Mouse (Mus musculus) c-Kit-positive CD71-positive TER-119-positive erythroid progenitor cells, embryonic 14.5 days (primary cell): Measurements from ENCODE around the gene Adgrl1.

Source experiments
- DNase-seq: peaks from one replicate; pipeline ENCODE4 v3.0.0-alpha.2; 2013; ENCODE audit warnings: low spot score

The Adgrl1 gene

GRCm38 (mm10) chr8:83899363-83900252 is at the start of gene Adgrl1:
Gene Adgrl1, plus strand, starts transcription at chr8:83900105.
- DNase-seq = peak; percentile 44

DNA sequence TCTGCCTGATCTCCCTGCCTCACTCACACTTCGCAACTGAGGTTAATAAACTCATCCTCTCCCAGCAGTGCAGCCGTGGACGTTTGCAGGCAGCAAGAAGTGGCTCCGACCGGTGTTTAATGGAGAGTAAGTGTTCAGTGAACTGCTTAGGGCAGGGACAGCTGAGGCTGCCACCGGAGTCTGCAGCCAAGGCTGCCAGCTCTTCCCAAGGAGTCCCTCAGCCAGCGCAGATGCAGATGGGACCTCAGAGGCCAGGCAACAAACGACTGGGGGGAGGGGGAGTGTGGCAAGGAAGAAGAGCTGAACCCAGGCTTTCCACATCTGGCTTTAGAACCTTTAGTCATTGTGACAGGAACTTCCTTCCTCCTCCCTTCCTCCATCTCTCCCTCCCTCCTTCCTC is 47.6 kb upstream of the Adgrl1 start:
- DNase-seq = no peak

GRCm38 (mm10) chr8:83853323-83854050 is 46.4 kb upstream of the Adgrl1 start:
- no peak for DNase-seq

GRCm38 (mm10) chr8:83856486-83857065 is 43.3 kb upstream of the Adgrl1 start:
- DNase-seq = no peak

- DNase-seq = no peak
These were observed 37.3 kb upstream of the Adgrl1 start for GRCm38 (mm10) chr8:83862439-83863268.

- no peak for DNase-seq
These were observed 24.8 kb upstream of the Adgrl1 start for GRCm38 (mm10) chr8:83874881-83875655.

DNA sequence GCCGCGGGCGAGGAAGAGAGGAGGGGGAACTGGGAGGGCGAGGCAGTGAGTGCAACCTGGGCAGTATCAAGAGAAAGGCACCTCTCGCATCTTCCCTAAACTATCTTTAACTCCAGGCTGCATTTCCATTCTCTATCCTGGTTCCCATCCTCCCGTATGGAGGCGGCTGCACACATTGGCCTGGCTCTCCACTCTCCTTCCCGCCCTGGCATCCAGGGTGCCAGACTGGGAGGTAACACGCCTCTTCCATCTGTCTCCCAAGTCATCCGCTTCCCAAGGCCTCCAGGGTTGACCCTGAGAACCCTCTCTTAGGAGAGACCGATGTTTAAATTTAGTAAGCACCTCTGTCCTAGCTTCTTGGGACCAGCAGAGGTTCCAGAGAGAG is 24.3 kb upstream of the Adgrl1 start:
- DNase-seq = no peak

GRCm38 (mm10) chr8:83876080-83876837 is 23.6 kb upstream of the Adgrl1 start:
- no peak for DNase-seq

DNA sequence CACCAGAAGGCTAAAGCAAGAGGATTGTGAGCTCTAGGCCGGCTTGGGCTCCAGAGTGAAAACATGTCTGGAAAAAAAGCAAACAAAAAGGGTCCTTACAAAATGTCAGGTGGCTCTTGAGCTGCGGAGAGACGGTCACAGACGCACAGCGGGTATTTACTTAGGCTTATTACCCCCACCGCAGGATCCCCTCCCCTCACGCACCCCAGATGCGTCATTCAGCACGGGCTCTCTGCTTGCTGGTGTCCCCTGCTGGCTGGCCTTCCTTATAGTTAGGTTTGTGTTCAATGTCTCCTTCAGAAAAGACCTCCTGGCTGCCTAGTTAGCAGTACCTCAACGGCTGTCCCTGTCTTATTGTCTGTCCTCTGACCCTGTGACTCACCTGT is 23.1 kb upstream of the Adgrl1 start:
- DNase-seq = no peak

DNA sequence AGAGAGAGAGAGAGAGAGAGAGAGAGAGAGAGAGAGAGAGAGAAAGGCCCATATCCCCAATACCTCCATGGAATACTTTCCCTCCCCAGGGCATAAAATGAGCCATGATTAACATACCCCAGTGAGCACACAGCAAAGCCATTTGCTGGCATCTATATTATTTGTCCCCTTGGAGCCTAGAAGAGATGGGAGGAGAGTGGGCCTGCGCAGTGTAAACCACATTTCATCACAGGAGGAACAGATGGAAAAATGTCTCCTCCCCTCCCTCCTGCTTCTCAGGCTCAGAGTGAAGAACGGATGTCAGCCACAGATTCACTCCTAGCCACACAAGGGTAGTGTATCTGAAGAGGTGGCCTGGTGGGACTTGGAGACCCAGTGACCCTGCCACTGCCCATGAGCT is 11.5 kb upstream of the Adgrl1 start:
- DNase-seq = no peak

GRCm38 (mm10) chr8:83892061-83892460 is 7.8 kb upstream of the Adgrl1 start:
- DNase-seq = no peak

- peak; percentile 62 for DNase-seq
These were observed 6.0 kb upstream of the Adgrl1 start for GRCm38 (mm10) chr8:83893915-83894314.

DNA sequence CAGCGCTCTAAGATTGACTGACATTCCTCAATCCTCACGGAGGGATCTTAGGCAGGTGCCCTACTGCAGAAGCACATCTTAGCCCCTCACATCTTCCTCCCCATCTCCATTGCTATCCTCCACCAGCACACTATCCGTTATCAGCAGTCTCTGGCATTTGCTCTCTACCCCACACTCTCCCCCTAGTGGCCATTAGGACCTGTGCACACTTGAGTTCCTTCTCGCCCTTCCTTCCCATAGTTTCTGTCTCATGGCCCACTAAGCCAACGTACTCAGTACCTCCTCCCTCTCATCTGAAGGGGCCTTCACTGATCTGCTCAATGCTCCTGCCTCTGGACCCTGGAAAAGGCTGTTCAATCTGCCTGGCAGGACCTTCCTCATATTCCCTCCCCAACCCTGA is 4.0 kb upstream of the Adgrl1 start:
- peak; percentile 42 for DNase-seq

DNA sequence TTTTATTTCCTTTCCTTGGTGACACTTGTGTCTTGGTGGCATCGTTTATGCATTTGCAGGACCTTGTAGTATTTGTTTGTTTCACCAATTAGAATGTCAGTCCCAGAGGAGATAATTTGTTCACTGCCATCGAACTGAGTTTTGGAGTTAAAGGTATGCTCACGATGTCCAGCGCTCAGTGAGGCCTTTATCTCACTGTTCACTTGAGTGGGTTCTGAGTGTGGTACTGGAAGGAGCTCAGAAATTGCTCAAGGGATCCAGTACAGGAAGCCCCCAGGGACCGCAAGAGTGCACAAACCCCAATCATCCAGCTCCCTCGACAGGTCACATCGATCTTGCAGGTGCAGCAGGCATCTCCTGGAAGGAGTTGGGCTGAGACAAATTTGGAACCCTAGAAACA is 3.4 kb upstream of the Adgrl1 start:
- no peak for DNase-seq

DNA sequence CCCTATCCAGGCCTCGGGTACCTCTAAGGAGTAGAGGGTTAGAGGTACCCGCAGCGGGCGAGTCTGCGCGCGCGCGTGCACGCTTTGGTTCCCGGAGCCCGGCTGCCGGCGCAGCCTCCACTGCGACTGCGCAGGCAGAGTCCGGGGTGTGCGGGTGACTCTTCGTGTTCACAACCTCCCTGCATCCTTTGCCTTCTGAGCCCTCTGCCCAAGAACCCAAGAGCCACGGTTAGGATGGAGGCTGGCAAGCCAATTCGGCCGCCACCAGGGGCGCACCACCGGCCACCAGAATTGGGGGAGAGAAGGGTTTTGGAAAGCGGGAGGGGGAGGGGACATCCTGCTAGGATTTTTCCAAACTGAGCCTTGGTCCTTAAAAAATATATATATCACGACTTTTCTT is 2.7 kb upstream of the Adgrl1 start:
- DNase-seq = no peak

GRCm38 (mm10) chr8:83898456-83898855 is 1.4 kb upstream of the Adgrl1 start:
- no peak for DNase-seq

- no peak for DNase-seq
These were observed 931 bp upstream of the Adgrl1 start for GRCm38 (mm10) chr8:83898985-83899362.

DNA sequence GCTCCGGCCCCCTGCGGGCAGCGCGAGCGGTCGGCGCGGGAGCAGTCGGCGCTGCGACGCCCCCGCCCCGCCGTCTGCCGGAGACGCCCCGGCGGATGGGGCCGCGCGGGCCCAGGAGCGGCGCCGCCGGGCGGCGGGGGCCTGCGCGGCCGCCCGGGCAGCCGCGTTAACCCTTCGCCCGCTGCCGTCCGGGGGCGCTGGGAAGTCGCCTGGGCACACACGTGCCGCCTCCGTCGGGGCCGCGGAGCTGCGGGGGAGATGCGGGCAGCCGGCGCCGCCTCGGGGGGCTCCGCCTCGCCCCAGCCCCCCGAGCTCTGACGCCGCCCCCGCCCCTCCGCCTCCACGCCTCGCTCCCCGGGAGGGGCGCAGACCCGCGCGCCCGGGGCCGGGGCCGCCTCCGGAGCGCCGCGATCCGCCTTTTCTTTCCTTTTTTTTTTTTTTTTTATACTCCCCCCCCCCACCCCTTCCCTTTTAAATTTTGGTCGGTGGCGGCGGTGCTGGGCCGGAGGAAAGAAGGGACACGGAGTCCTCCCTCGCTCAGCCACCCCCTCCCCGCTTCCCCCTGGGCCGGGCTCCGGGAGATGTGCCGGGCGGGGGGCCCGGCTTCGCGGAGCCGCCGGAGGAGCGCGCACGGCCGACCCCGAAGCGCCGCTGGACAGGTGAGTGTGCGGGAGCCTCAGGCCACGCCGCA is 506 bp downstream of the Adgrl1 start:
- DNase-seq = no peak

DNA sequence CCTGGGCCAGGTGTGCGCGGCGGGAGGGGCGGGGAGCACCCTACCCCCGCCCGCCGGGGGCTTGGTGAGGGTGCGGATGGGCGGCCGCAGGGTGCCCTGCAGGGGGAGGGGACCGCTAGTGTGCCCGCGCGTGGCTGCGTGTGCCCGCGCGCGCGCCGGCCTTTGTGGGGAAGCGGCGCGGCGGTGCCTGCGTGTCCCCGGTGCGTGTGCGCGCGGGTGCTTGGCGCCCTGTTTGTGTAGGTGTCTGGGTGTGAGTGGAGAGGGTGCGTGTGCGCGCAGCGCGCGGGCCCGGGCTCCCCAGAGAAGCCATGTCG is 1.0 kb downstream of the Adgrl1 start:
- no peak for DNase-seq
